Mouse (Mus musculus): ENCODE results near the gene Olfr204. TPM values are rescaled to one million over a fixed set of nuclear protein-coding genes. Genes with fewer than 3 reads are reported as not detected.
"Not testable (repeated sequence)": the region's sequence is repeated elsewhere in the genome, so short reads cannot be mapped to it uniquely, and the experiment has no call there.

Gene Olfr204
- polyA plus RNA-seq, 1 experiment from 2014 or later, result not detected

GRCm38 (mm10) chr16:59280542-59280941 is 37.5 kb downstream of the Olfr204 start:
- no peaks in the 10 kb centered on the region for H3K9me3 ChIP-seq (ENCODE audit: control insufficient read depth, low read length)
- H3K4me1 ChIP-seq (ENCODE audit: control insufficient read depth, insufficient read depth, low read length), result no peaks in the 10 kb centered on the region
- no peak overlapping the region for H3K4me2 ChIP-seq (ENCODE audit: low read length)
- ATAC-seq (ENCODE audit: low FRiP score, low TSS enrichment), result no peak
- no peak overlapping the region for H3K27ac ChIP-seq (replicated peaks; ENCODE audit: low read depth, low read length)
- H3K36me3 ChIP-seq (ENCODE audit: control insufficient read depth, insufficient read depth, low read length), result no peaks in the 10 kb centered on the region
- H3K27me3 ChIP-seq (ENCODE audit: control insufficient read depth, insufficient read depth, low read length), result no peaks in the 10 kb centered on the region
- H3K9ac ChIP-seq (replicated peaks; ENCODE audit: low read length), result no peak overlapping the region
- no peak overlapping the region for H3K4me3 ChIP-seq (replicated peaks; ENCODE audit: low read depth, low read length)
- DNase-seq, result no peak
- WGBS, result 81% methylated on average over 3 of the region's 3 CpGs

GRCm38 (mm10) chr16:59272532-59272931 is 45.5 kb downstream of the Olfr204 start, which contains the start of gene Olfr201:
Gene Olfr201 (minus strand): TSS chr16:59272632.
- H3K27ac ChIP-seq (replicated peaks; ENCODE audit: low read depth, low read length); ATAC-seq (ENCODE audit: low FRiP score, low TSS enrichment): not testable (repeated sequence)

GRCm38 (mm10) chr16:59269097-59269496 is 49.0 kb downstream of the Olfr204 start:
- not testable (repeated sequence) for H3K27me3 ChIP-seq (ENCODE audit: control insufficient read depth, insufficient read depth, low read length); H3K4me2 ChIP-seq (ENCODE audit: low read length); H3K9ac ChIP-seq (replicated peaks; ENCODE audit: low read length); H3K36me3 ChIP-seq (ENCODE audit: control insufficient read depth, insufficient read depth, low read length); H3K4me1 ChIP-seq (ENCODE audit: control insufficient read depth, insufficient read depth, low read length); DNase-seq; ATAC-seq (ENCODE audit: low FRiP score, low TSS enrichment); H3K9me3 ChIP-seq (ENCODE audit: control insufficient read depth, low read length); H3K4me3 ChIP-seq (replicated peaks; ENCODE audit: low read depth, low read length); H3K27ac ChIP-seq (replicated peaks; ENCODE audit: low read depth, low read length)
- WGBS, result 84% methylated on average over 4 of the region's 4 CpGs

More at GRCm38 (mm10) chr16:59272532-59272931, 45.5 kb downstream of the Olfr204 start, which contains the start of gene Olfr201:
- 87% methylated on average over 4 of the region's 4 CpGs for WGBS
- H3K4me3 ChIP-seq (replicated peaks; ENCODE audit: low read depth, low read length); H3K4me2 ChIP-seq (ENCODE audit: low read length); H3K36me3 ChIP-seq (ENCODE audit: control insufficient read depth, insufficient read depth, low read length); H3K27me3 ChIP-seq (ENCODE audit: control insufficient read depth, insufficient read depth, low read length); H3K4me1 ChIP-seq (ENCODE audit: control insufficient read depth, insufficient read depth, low read length); DNase-seq; H3K9ac ChIP-seq (replicated peaks; ENCODE audit: low read length); H3K9me3 ChIP-seq (ENCODE audit: control insufficient read depth, low read length): not testable (repeated sequence)

Other genes with a start within 250 kb of the Olfr204 start
- gene Olfr190, start 240.2 kb downstream of the Olfr204 start, polyA plus RNA-seq (2014; fragmentation: Nextera tagmentation; extraction: Ambion mirVana), result not detected in 2 replicates
- not detected in 2 replicates for gene Olfr191, start 228.4 kb downstream of the Olfr204 start, polyA plus RNA-seq (2014; fragmentation: Nextera tagmentation; extraction: Ambion mirVana)
- not detected in 2 replicates for gene Olfr193, start 206.4 kb downstream of the Olfr204 start, polyA plus RNA-seq (2014; fragmentation: Nextera tagmentation; extraction: Ambion mirVana)
- not detected in 2 replicates for gene Olfr194, start 197.2 kb downstream of the Olfr204 start, polyA plus RNA-seq (2014; fragmentation: Nextera tagmentation; extraction: Ambion mirVana)
- not detected in 2 replicates for gene Olfr195, start 171.2 kb downstream of the Olfr204 start, polyA plus RNA-seq (2014; fragmentation: Nextera tagmentation; extraction: Ambion mirVana)
- gene Olfr196, start 147.8 kb downstream of the Olfr204 start, polyA plus RNA-seq (2014; fragmentation: Nextera tagmentation; extraction: Ambion mirVana), result not detected in 2 replicates
- gene Olfr198, start 114.7 kb downstream of the Olfr204 start, polyA plus RNA-seq (2014; fragmentation: Nextera tagmentation; extraction: Ambion mirVana), result not detected in 2 replicates
- gene Olfr199, start 98.5 kb downstream of the Olfr204 start, polyA plus RNA-seq (2014; fragmentation: Nextera tagmentation; extraction: Ambion mirVana), result not detected in 2 replicates
- gene Olfr201, start 45.6 kb downstream of the Olfr204 start, polyA plus RNA-seq (2014; fragmentation: Nextera tagmentation; extraction: Ambion mirVana), result not detected in 2 replicates
- gene Olfr202, start 31.5 kb downstream of the Olfr204 start, polyA plus RNA-seq (2014; fragmentation: Nextera tagmentation; extraction: Ambion mirVana), result not detected in 2 replicates
- not detected in 2 replicates for gene Olfr203, start 19.4 kb downstream of the Olfr204 start, polyA plus RNA-seq (2014; fragmentation: Nextera tagmentation; extraction: Ambion mirVana)
- gene Olfr205, start 12.9 kb upstream of the Olfr204 start, polyA plus RNA-seq (2014; fragmentation: Nextera tagmentation; extraction: Ambion mirVana), result not detected in 2 replicates
- gene Olfr206, start 31.0 kb upstream of the Olfr204 start, polyA plus RNA-seq (2014; fragmentation: Nextera tagmentation; extraction: Ambion mirVana), result not detected in 2 replicates
- not detected in 2 replicates for gene Olfr209, start 45.7 kb upstream of the Olfr204 start, polyA plus RNA-seq (2014; fragmentation: Nextera tagmentation; extraction: Ambion mirVana)
- gene Gabrr3, start 89.1 kb upstream of the Olfr204 start, polyA plus RNA-seq (2014; fragmentation: Nextera tagmentation; extraction: Ambion mirVana), result 0.08 TPM in 1 of 2 replicates, not detected in the other
- 10.6 and 12.3 TPM in 2 replicates for gene Riox2, start 153.5 kb upstream of the Olfr204 start, polyA plus RNA-seq (2014; fragmentation: Nextera tagmentation; extraction: Ambion mirVana)